Mouse (Mus musculus): Measurements from ENCODE around the gene Tenm2. TPM values are rescaled to one million over a fixed set of nuclear protein-coding genes. Genes with fewer than 3 reads are reported as not detected.

Gene Tenm2
- total RNA-seq, 2 experiments from 2014 or later: 71.1 to 107 TPM

DNA sequence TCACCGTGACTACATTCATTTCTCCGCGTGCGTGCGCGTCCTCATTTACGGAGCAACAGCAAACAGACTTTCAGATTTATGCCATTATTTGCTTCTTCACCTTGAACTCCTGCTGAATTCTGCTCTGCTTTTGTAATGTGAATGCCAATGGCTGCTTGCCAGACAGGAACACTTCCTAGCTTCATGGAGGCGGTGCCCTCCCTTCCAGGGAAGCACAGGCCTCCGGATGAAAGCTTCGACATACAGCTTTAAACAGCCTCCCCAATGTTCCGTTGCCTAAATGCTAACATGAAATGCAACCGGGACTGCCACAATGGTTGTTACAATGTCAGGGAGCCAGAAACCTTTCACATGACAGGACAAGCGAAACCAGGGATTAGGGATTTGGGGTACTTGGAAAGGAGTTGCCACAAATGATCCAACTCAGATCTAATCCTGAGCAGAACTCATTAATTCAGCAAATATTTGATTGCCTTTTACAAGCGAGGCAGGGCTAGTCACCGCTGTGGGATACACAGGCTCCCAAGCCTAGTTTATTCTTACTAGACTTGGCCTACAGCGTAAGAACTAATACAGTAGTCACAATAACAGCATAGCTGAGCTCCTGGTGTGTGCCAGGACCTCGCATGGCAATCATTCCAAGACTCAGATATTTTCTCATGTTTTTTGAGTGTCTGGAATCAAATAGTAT, 970.8 kb downstream of the Tenm2 start:
- intact Hi-C loops (cut with DNase I): no loop called here
- DNase-seq (ENCODE audit: low spot score in 2 of 2): no peak

DNA sequence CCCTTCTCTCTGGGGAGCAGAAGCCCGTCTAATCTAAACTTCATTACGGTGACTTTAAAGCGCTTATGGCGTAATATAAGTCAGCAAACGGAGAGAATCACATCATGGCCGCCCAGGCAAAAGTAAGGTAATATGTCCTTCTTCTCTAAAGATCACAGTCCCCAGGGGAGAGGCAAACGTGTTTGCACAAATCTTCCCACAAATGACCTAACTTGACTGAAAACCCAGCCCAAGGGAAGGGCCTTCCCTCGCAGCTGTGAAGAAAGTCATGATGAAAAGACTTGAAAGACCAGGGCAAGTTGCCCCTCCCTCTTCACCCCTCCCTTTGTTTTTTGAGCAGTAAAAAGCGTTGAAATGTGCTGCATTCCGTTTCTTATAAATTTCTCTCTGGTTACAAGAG, 971.9 kb downstream of the Tenm2 start:
- no peak for DNase-seq (ENCODE audit: low spot score in 2 of 2)
- intact Hi-C loops (cut with DNase I): no loop called here

DNA sequence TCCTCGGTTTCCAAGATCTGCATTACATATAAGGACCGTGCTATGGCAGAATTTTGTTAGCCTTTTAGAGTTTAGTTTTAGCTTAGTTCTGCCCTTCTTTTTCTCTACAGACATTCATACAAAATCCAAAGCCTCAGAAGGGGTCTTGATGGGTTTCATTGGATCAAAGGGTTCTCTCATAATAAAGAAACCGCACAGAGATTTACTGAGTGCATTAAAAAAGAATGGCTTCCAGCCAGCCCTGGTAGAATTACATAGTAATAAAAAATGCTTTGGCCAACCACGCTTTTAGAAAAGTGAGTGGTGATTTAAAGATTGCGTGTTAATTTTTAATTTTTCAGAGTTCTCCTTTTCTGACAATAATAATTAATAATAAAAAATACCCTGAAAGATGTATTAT, 978.6 kb downstream of the Tenm2 start:
- DNase-seq (ENCODE audit: low spot score in 2 of 2): no peak
- intact Hi-C loops (cut with DNase I): no loop called here

DNA sequence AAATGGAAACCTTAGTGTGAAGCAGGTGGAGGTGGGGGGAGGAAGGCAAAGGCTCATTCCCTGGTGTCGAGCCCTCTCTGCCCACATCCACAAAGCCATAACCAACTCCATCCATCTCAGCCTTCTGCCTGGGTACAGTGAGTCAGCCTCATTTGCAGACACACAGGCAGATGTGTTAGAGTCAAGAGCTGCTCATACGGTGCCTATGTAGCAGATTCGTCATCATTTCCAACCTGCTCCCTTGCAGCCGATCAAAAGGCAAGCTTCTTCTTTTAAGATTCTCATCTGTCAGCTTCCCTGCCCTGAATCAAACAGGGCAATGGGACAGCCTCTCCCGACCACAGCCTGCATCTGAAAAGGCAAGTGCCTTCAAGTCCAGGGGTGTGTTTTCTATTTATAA, 979.0 kb downstream of the Tenm2 start:
- intact Hi-C loops (cut with DNase I): no loop called here

DNA sequence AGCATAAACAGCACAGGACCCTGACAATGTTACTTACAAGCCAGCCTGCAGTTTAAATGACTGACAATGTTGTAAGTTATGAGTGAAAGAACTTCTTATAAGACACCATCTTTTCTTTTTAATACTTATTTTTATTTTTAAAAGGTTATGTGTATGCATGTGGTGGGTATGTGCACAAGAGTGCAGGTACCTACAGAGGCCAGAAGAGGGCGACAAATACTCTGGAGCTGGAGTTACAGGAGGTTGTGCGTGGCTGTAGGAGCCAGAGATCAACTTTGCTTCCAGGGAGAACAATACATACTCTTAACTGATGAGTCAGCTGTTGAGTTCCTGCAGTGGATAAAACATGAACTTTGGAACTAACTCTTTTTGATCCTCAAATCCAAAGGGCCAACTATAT, 981.7 kb downstream of the Tenm2 start:
- intact Hi-C loops (cut with DNase I): no loop called here
- DNase-seq (ENCODE audit: low spot score in 2 of 2): no peak

More for the DNA sequence above, 979.0 kb downstream of the Tenm2 start:
- peak in 1 of 2 experiments; percentile 41 for DNase-seq (ENCODE audit: low spot score in 2 of 2)

DNA sequence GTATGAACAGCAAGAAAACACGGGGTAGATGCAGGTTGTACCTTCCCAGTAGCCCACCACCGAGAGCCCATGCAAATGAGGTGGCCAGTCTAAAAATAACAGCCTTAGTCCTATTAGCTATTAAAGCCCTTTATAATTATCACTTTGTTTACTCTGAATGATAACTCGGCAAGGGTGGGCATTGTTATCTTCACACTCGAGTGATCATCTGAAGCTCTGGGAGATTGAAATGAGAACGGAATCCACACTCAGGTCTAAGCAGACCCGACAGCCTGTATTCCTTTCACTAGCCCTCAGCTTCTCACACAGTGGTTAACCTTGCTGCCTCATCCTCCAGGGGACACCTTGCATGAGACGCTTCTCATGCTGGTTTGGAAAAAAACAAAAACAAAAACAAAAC, 985.7 kb downstream of the Tenm2 start:
- DNase-seq (ENCODE audit: low spot score in 2 of 2): no peak
- intact Hi-C loops (cut with DNase I): no loop called here

DNA sequence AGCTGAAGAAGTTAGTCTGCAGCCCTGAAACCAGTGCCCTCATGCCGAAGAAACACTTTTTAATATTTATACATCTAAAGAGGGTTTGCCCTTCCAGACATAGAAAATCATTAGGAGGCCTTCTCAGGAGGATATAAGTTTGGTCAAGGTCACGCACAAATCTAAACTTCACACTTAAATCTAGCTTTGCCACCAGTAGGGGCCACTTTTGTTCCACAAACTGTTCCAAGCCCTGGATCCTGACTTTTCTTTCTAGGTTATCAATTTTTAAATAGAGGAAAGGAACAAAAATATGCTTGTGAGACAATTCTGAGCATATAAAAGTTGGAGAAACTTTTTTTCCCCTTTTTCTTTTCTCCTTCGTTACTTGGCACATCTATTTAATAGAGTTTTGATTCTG, 989.6 kb downstream of the Tenm2 start:
- intact Hi-C loops (cut with DNase I): loop anchor here (5.0 kb wide), 1 partner anchor 281 kb away; no protein-coding TSS in a partner anchor

DNA sequence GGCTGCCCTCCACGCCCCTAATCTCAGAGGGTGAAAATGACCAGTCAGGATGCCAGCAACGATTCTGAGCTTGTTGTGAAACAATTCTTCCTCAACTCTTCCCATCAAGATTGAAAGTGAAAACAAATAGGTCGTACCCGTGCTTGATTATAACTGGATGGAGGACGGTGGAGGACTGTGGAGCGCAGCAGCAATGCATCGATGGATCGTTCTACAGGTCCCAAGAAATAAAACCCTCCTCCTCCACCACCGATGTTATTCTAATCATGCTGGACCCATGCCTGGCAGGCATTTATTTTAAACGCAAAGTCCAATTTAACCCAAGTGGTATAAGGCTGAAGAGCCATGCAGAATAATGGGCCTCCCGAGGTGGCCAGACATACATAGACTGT, 991.3 kb downstream of the Tenm2 start:
- intact Hi-C loops (cut with DNase I): loop anchor here (5.0 kb wide), 1 partner anchor 433 kb away; no protein-coding TSS in a partner anchor

More for the DNA sequence above, 989.6 kb downstream of the Tenm2 start:
- no peak for DNase-seq (ENCODE audit: low spot score in 2 of 2)

DNA sequence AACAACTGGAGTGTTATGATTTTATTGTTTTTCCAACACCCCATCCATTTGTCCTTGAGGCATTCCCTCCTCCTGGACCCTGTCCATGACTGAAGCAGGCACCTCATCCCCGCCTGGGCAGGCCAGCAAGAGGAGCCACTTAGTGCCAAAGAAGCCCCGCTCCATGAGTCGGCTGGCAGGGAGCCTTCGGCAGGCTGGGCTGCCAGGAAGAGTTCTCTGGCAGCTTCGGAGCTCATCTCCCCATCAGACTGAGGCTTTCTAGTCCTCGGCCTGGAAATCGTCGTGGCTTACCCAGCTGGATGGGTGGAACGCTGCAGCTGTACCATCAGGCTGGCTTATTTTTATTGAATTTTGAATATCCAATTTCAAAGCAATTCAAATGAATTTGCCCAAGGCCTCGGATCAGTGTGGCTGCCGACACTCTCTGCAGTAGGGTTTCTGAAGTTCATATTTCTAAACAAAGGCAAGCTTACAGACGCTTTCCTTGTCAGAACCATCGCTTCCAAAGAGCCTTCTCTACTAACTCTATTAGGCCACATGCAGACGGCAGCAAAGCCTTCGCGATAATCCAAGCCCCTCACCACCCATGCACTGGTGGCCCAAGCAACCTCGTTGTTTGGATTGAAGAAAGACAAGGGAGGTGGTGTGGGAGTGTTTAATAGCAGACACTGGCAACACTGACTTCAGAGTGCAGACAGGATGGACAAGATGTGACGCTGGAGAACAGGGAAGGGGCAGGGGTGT, 991.8 kb downstream of the Tenm2 start:
- intact Hi-C loops (cut with DNase I): loop anchor here (5.0 kb wide), 1 partner anchor 433 kb away; no protein-coding TSS in a partner anchor
- peak; percentile 65 for DNase-seq (ENCODE audit: low spot score in 2 of 2)

More for the DNA sequence above, 991.3 kb downstream of the Tenm2 start:
- no peak for DNase-seq (ENCODE audit: low spot score in 2 of 2)

DNA sequence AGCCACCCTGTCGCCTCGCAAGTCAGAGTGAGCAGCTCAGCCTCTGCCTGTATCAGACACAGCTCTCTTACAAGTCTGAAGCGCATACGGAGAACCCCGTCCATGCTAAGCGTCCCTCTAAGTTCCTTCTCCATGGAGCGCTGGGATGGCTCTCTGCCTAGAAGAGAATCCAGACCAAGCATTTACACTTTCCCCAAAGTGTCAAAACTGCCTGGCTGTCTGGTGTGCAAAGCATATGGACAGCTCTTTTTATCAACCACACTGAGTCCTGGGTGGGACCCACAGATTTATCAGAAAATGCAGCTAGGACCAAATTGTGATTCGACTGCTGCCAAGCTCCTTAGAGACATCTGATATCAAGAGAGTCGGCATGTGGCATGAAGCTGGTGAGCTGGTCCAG, 996.9 kb downstream of the Tenm2 start:
- peak in 1 of 2 experiments; percentile 19 for DNase-seq (ENCODE audit: low spot score in 2 of 2)
- intact Hi-C loops (cut with DNase I): no loop called here

DNA sequence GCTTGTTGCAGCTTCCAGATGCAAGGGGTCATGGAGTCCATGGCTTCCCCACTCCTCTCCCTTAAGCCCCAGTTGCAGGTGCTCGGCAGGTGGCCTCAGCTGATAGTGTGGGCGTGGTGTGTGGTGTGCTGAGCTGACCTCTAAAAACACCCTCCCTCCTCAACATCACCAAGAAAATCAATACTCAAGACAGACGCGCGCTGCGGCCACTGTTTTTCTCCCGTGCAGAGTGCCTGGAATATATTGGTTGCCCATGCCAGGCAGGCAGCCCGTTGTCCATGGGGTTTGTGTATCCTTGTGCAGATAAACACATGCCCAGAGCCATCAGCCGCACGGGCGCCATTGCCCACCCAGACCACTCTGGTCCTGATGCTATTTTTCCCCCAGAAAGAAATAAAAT, 1007.1 kb downstream of the Tenm2 start:
- intact Hi-C loops (cut with DNase I): loop anchor here (10.0 kb wide), 1 partner anchor 446 kb away; no protein-coding TSS in a partner anchor
- no peak for DNase-seq (ENCODE audit: low spot score in 2 of 2)

DNA sequence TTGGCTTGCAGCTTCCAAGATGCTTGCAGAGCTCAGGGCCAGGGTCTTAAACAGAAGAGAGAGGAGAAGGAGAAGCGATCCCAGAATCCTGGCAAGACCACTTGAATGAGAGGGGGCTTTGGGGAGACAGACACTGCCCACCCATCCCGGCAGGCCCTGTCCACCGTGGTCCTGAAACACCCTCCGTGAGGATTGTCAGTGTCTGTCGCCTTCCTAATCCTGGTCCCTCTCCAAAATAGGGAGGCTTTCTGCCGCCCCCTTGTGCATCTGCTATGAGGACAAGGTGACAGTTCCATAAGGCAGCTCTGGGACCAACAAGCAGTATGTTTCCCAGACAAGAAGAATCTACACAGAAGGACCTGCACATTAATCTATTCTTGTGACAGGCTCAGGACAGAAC, 1007.6 kb downstream of the Tenm2 start:
- no peak for DNase-seq (ENCODE audit: low spot score in 2 of 2)
- intact Hi-C loops (cut with DNase I): loop anchor here (10.0 kb wide), 1 partner anchor 447 kb away; no protein-coding TSS in a partner anchor

DNA sequence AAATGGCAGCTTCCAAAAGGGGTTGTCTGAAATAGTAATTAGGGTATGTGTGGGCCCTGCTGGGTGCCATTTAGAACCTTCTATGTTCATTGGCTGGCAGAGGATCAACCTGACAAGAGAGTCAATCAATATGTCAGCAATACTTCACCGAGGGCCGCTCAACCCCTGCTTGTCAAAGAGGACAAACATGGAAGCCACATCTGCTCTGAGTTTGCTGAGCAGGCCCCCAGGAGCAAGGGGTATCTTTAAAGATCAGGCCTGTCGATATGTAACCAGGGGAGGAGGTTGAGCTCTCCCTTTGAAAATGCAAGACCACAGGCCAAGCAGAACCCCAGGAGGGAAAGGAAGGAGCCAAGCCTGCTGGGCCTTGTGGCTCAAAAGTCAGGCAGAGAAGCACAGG, 1009.7 kb downstream of the Tenm2 start:
- intact Hi-C loops (cut with DNase I): loop anchor here (10.0 kb wide), 1 partner anchor 449 kb away; no protein-coding TSS in a partner anchor

DNA sequence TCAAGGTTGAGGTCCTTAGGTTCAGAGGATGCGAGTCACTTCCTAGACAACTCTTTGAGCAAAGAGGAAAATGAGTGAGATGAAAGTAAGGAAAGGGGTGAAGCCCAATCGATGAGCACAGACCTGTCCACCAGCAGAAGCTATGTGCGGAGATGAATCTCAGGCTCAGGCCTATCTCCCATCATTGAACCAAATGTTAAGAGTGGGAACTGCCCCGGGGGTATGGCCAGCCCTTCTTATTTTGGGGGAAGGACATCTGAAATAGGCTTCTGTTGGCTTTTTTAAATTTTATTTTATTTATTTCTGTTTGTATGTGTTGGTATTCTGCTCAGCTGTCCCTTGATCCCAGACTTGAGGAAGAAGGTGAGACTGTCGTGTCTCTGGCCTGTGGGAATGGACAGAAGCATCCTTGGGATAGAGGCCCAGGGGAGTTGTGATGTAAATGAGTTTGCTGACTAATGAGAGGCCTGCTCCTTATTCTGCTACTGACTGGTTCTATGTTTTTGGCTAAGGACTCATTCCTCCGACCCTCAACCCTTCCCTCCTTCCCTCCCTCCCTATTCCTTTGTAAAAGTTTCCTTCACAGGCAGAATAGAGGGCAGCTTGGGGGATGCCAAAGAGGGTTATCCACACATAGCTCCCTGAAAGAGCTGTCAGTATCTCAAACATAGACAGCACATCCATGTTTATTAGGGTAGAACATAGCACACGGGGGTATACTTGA, 1011.9 kb downstream of the Tenm2 start:
- intact Hi-C loops (cut with DNase I): loop anchor here (5.0 to 10.0 kb wide), 2 partner anchors 177 to 451 kb away; no protein-coding TSS in a partner anchor
- DNase-seq (ENCODE audit: low spot score in 2 of 2): no peak

More for the DNA sequence above, 1009.7 kb downstream of the Tenm2 start:
- DNase-seq (ENCODE audit: low spot score in 2 of 2): no peak

DNA sequence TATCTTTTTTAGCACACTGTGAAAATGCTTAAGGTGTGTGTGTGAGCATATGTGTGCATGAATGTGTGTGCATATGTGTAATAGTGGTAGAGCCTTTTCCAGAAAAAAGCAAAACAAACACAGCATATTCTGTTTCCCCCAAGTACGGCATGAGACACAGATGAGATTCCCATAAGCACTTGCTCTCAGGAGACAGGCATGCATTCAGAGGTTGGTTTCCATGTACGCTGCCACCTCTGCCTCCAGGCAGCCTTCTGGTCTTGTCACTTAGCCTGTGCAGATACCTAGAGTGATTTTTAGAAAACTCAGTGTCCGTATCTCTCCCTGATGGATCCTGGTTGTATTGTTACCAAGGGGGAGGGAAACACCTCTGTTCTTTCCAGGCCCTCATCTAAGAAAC, 1013.7 kb downstream of the Tenm2 start:
- no peak for DNase-seq (ENCODE audit: low spot score in 2 of 2)
- intact Hi-C loops (cut with DNase I): loop anchor here (5.0 to 10.0 kb wide), 2 partner anchors 175 to 453 kb away; no protein-coding TSS in a partner anchor

DNA sequence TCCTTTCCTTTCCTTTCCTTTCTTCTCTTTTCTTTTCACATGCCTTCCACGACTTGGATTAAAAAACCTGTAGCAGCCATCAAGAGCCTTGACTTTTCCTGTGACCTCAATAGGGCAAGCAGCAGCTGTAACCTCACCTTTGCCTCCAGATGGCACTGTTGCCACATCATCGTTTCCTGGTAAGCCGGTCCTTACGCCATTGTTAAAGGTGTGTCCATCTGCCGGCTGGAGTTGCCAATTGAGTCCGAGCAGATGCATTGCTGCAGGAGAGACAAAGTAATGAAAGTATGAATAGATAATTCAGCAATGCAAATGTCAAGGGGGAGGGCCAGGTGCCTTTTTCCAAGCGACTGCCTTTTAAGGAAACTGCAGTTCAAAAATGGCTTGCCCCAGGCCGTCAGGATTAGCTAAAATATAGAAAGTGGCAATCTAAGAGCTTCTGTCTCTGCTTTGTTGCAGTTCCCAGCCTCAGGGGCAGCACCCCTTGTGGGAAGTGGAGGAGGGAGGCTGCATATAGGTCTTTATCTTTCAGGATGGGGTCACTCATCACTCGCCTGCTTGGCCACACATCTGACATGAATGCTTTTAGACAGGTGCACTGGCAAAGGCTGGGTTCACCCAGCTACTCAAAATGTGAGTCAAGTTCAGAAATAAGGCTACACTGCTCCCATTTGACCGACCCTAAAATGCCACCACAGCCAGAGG, 1014.3 kb downstream of the Tenm2 start:
- intact Hi-C loops (cut with DNase I): loop anchor here (2.0 to 10.0 kb wide), 3 partner anchors 174 to 453 kb away; no protein-coding TSS in a partner anchor

DNA sequence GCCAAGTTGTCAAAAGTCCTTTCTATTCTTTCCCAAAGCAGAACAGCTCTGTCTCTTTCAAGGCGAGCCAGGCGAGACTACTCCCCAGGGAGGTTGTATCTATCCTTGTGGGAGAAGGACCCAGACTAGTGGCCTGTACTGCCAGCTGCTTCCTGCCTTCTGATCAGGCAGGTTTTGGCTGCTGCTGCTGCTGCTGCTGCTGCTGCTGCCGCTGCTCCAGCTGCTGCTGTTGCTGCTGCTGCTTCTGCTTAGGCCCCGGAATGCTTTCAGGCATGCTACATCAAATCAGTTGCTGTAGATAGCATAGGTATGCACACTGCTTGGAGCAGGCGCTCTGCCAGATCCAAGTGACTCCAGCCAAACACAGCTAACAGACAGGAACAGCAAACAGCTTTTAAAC, 1015.1 kb downstream of the Tenm2 start:
- intact Hi-C loops (cut with DNase I): loop anchor here (2.0 to 10.0 kb wide), 3 partner anchors 173 to 454 kb away; no protein-coding TSS in a partner anchor
- no peak for DNase-seq (ENCODE audit: low spot score in 2 of 2)

More for the DNA sequence above, 1014.3 kb downstream of the Tenm2 start:
- peak; percentile 70 to 80 for DNase-seq (ENCODE audit: low spot score in 2 of 2)

DNA sequence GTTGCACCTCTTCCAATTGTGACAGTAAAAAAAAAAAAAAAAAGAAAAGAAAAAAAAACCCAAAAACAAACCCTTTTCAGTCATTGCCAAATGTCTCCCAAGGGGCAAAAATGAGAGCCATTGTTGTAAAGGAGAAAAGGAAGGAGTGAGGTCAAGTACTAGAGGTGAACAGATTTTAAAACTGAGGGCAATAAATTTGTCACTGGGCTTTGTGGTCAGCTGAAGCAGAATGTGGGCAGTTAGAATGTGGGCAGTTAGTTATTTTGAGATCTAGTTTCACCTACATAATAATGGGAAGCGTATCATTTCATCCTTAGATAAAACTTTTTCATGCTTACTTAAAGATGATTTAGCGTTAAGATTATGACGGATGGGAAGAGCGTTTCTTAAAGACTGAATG, 1016.2 kb downstream of the Tenm2 start:
- DNase-seq (ENCODE audit: low spot score in 2 of 2): no peak
- intact Hi-C loops (cut with DNase I): no loop called here

DNA sequence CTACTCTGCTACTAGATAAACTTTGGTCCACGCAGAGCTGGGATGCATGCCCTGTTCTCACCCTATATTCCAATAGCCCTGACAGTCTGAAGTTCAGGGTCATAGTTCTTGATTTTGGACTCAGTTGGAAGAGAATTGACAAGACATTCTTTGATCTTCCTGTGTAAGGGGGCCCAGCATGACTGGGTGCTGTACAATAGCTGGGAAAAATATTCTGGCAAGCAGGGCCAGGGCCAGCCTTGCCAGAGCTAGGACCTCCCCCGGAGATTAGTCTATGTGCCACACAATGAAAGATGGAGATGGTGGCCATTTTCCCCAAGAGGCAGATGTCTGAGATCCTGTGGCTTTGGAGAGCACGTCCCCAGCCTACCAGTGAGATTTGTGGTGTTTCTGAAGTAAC, 1021.2 kb downstream of the Tenm2 start:
- intact Hi-C loops (cut with DNase I): no loop called here
- no peak for DNase-seq (ENCODE audit: low spot score in 2 of 2)
